Mouse (Mus musculus): ENCODE measurements at regions not wholly inside any gene's neighbourhood (a gene's known extent, or its start where the extent isn't known, plus 50 kb on each side); places are given as distances from the start of the nearest gene placed in this dataset.

DNA sequence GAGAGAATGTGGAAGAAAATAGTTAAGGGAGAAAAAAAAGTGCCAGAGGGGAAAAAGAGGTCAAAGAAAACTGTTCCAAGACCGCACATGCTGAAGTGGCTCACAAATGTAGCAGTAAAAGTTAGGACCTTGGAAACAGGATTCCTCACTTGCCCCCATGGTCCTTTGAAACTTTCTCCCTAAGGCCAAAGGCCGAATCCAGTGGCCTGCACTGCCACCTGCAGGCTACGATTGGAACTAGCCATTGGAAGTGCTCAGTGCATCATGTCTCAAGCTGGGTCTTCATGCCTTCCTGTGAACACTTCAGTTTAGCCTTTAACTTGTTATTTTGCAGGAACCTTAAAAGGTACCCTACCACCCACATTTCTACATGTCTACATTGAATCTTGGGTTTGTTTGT, 56.3 kb upstream of the Mctp2 start:
- peak; percentile 65 for DNase-seq

- no peak for DNase-seq
Observed at GRCm38 (mm10) chr7:72391323-72391722, 84.9 kb upstream of the Mctp2 start.

GRCm38 (mm10) chr7:72400056-72400455, 93.6 kb upstream of the Mctp2 start:
- peak; percentile 62 for DNase-seq

- DNase-seq: no peak
Observed at GRCm38 (mm10) chr7:72406131-72406530, 99.7 kb upstream of the Mctp2 start.

DNA sequence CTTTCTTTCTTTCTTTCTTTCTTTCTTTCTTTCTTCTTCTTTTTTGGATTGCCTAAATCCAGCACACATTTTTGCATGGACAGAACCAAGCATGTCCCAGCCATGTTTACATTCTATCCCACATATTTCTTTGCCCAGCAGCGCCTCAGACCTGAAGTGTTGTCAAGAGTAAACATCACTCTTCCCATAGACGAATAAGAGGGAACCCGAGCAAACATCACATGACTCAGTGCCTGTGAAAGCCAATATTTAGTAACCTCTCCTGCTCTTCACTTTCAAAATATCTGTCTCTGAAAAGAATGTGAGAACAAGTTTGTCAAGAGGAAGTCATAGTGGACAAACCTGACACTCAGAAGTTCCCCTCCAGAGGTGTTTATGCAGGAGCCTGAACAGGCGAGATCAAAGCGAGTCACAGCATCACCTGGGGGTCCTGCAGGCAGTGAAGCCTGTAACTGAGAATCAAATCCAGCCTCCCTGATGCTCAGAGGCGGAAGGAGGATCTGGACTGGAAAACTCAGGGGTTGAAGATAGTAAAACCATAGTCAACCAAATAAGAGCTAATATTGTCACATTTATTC, 102.1 kb upstream of the Mctp2 start:
- no peak for DNase-seq

GRCm38 (mm10) chr7:72438552-72438951, 132.1 kb upstream of the Mctp2 start:
- no peak for DNase-seq

DNA sequence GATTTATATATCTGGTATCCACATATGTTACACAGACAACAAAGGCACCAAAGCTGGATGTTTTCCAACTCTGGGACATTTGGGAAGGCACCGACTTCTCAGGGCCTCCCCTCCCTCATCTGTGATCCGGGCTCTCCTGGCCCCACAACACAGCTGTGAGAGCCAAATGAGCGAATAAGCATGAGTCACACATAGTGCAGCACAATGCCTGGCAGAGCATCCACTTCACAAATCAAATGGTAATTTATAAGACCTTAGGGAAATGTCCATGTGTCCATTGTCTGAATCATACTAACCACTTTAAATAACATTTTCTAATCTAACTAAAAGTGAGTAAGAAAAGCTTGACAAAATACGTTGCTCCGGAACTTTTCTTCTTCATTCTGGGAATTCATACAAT, 135.6 kb upstream of the Mctp2 start:
- no peak for DNase-seq

DNA sequence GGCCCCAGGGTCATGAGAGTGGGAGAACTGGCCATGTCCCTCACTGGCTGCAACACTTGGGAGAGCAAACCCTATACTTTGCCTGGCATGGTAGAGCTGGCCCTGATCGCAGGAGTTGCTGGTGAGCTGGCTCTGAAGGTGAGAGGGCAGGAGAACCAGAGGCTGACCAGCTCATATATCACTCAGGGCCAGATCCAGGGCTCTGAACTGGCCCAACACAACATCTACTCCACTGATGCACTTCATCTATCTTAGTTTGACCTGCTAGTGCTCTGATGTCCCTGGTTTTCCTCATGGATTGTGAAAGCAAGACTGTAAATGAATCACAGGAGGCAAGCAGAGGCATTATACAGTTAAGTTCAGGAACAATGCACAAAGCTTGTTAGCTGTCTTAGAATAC, 137.6 kb upstream of the Mctp2 start:
- no peak for DNase-seq

- no peak for DNase-seq
Observed at GRCm38 (mm10) chr7:72444792-72445191, 138.4 kb upstream of the Mctp2 start.

GRCm38 (mm10) chr7:72446911-72447310, 140.5 kb upstream of the Mctp2 start:
- DNase-seq: no peak

DNA sequence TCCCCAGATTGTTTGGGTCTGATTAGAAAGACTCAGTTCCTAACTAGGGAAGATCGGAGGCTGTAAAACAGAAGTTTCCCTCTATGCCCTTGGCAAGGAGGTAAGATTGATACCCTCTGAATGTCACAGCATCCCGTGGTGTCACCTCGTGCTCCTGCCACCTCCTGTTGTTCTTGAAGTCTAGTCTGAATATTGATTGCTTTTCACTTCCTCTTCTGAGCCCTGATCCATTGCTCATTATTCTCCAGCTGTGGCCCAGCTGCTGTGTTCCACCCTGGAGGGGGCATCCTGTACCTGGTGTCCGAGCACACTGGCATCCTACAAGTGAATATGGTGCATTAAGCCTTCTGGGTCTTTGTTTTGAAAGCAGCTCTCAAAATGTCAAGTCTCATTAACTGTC, 156.6 kb upstream of the Mctp2 start:
- DNase-seq: no peak

DNA sequence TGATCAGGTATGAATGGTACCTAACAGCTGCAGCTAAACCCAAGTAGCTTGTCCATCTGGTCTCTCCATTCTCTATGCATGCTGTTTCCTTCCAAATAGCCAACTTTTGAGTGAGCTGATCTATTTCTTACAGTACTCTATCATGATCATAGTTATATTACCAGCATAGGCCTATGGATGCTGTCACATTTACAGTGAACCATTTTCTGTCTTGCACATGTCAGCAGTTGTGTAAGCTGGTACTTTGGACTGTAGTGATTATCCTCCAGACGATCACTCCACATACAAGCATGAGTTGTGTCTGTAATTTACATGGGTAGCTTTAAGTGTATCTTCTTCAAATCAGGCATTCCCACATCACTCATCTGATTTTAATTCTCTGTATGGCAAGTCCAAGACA, 158.2 kb upstream of the Mctp2 start:
- DNase-seq: no peak

- no peak for DNase-seq
Observed at GRCm38 (mm10) chr7:72469691-72470090, 163.3 kb upstream of the Mctp2 start.

DNA sequence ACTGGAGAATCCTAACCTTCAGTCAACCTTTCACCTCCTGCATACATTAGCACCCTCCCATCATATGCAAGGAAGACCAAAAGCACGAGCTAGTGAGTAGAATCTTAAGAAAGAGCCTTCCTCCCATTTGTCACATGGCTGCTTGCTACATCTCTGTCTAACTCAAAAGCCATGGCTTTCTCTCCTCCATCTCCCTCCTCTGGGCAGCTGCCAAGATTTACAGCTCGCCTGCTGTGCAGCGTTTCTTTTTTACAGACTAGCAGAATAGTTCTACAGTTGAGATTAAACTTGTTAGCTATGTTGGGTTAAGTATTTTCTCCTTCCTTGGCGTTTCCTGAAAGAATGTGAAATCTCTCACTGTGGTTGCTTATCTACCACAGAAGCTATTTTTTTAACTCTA, 168.3 kb upstream of the Mctp2 start:
- peak; percentile 29 for DNase-seq

- DNase-seq: no peak
Observed at GRCm38 (mm10) chr7:72478936-72479335, 172.5 kb upstream of the Mctp2 start.

- DNase-seq: no peak
Observed at GRCm38 (mm10) chr7:72481275-72481674, 174.9 kb upstream of the Mctp2 start.

- no peak for DNase-seq
Observed at GRCm38 (mm10) chr7:72490161-72490560, 183.8 kb upstream of the Mctp2 start.

- no peak for DNase-seq
Observed at GRCm38 (mm10) chr7:72493292-72493691, 186.9 kb upstream of the Mctp2 start.

- DNase-seq: no peak
Observed at GRCm38 (mm10) chr7:72496933-72497631, 190.7 kb upstream of the Mctp2 start.

DNA sequence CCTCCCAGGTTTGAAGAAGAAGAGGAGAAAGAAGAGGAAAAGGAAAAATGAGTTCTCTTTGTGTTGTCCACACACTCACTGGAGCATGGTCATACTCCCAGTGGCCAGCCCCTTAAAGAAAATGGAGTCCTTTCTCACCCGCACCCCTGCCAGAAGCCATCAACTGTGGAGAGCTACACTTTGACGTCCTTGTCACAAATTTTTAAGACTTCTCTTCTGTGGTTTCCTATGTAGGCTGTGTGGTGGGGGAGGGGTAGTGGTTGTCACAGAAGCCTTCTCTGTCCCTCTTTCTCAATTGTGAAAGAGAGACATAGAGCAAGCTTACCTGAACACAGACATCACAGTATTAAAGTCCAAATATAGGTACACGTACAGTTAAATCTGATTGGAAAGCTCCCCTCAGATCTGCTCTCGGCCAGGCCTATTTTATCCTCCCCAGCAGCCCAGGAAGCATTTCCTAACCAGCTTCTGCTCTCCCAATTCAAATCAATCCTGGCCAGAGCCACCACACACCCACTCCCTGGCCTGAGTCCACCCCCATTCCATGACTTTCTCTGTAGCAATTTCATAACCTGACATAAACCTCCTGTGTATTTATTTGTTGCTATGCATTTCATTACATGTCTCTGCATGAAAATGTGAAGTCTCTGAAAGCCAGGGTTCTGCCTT, 192.3 kb upstream of the Mctp2 start:
- peak; percentile 29 for DNase-seq

DNA sequence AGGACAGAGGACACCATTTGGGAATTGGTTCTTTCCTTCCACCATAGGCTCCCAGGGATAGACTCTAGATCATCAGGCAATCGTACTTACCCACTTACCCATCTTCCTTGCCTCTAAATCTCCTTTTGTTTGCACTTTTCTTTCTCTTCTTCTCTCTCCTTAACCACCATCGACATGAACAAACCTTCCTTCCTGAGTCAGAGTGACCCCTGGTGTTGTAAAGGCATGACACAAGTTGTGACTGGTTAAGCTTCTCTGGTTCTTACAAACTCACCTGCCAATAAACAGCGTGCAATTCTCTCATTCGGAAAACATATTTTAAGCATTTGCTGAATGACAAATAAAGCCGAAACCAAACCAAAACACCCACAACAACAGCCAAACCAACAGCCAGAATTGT, 193.4 kb upstream of the Mctp2 start:
- DNase-seq: no peak

GRCm38 (mm10) chr7:72500190-72500589, 193.8 kb upstream of the Mctp2 start:
- no peak for DNase-seq

DNA sequence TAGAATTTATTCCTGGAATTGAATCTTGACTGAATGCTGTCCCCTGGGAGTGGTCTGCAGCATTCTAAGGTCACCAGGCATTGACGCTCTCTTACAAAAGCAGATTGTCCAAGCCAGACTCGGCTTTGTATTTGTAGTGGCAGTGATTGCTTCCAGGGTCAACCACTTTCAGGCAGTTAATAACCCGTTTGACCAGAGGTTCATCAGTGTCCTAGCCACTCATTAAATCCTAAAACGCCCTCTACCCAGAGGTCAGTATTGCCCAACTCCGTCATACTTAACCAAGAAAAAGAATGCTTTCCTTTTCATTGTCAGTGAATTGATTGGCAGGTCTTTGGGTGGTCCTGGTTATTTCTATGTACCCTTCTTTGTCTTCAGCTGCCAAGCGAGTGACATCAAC, 194.6 kb upstream of the Mctp2 start:
- DNase-seq: no peak

DNA sequence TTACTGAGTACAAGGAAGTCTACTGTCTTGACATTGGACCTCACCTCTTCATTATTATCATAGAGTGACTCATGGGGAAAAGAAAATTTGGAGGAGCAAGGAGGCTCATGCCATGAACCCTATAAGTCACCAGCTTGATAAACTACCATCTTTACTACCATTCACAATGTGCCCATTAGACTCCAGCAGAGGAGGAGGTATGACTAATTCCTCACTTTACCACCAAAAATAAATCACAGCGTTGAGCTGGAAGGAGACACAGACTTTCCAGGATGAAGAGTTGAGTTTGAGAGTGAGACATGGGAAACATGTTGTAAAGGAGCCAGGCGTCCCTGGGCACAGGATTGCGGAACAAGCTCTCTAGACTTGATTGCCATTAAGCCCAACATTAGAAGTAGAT, 195.0 kb upstream of the Mctp2 start:
- no peak for DNase-seq

- DNase-seq: no peak
Observed at GRCm38 (mm10) chr7:72503756-72504155, 197.3 kb upstream of the Mctp2 start.
